Mouse (Mus musculus): Measurements from ENCODE around the gene Ttc25.

DNA sequence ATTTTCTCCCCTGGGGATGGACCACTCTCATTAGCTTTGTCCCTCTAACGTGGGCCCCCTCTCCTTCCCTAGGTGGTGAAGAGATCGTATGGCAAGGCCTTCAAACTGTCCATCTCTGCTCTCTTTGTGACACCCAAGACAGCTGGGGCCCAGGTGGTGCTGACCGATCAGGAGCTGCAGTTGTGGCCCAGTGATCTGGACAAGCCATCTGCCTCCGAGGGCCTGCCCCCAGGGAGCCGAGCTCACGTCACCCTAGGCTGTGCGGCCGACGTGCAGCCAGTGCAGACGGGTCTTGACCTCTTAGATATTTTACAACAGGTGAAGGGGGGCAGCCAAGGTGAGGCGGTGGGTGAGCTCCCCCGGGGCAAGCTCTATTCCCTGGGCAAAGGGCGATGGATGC is 34.9 kb downstream of the Ttc25 start:
- TF ChIP-seq CTCF (IDR thresholded peaks at IDR 0.05; ENCODE audit: borderline replicate concordance, insufficient read depth, low read depth, low read length) (no peak), POLR2A (IDR thresholded peaks at IDR 0.05; ENCODE audit: borderline replicate concordance, insufficient read depth, low read length) (no peak)
